Mouse (Mus musculus): Measurements from ENCODE around the gene Arhgap44. TPM values are rescaled to one million over a fixed set of nuclear protein-coding genes. Genes with fewer than 3 reads are reported as not detected.
A peak's percentile ranks its signal among the peaks of the same experiment; 100 is the strongest.

The Arhgap44 gene
- polyA plus RNA-seq, 1 experiment from 2014 or later: 5.6 TPM

DNA sequence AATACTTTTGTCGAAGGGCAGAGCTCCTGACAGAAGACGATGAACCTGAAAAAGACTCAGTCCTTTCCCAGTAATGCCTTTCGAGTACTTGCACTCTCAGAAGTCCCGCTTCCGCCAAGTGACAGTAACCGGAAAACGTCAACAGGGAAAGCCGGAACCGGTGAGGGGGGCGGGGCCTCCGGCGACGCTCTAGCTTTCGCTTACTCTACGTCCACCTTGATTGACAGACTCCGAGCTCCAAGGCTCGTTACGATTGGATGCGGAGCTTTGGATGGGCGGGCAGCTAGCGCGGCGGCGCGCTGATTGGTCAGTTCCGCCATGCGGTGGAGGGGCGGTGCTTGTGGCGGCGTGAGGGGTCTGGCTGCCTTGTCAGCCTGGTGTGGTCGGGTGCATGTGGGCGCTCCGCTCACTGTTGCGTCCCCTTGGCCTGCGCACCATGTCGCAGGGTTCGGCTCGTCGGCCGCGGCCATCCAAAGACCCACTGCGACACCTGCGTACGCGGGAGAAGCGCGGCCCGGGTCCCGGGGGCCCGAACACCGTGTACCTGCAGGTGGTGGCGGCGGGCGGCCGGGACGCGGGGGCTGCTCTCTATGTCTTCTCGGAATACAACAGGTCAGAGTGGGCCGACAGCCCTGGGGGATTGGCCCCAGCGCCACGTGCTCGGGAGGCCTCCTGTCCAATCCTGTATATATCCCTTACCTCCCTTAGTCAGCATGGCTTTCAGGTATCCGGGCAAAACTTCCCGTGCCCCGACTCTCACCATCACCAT lies 183.9 kb downstream of the Arhgap44 start, which contains the start of gene Elac2:
Elac2 (plus strand) TSS at position 319 of the 769 bp plus-strand sequence.
- Histone ChIP-seq H3K9ac (peak within 1 kb of the TSS; percentile 79), H3K4me1 (peaks cover 17% of the 10 kb centered on the region), H3K4me2 (peak within 1 kb of the TSS; percentile 84), H3K9me3 (no peaks in the 10 kb centered on the region), H3K36me3 (replicated peaks) (peaks cover 24% of the 10 kb centered on the region), H3K4me3 (replicated peaks) (peak within 1 kb of the TSS; percentile 90), H3K27ac (no peak within 1 kb of the TSS), H3K27me3 (no peaks in the 10 kb centered on the region)
- WGBS: under 1% methylated on average over 65 of the region's 65 CpGs
- peak; percentile 100 for ATAC-seq (ENCODE audit: low FRiP score)

- H3K27me3 ChIP-seq: peaks cover 26% of the 10 kb centered on the region
- H3K9ac ChIP-seq: no peak overlapping the region
- no peak for ATAC-seq (ENCODE audit: low FRiP score)
- no peaks in the 10 kb centered on the region for H3K36me3 ChIP-seq (replicated peaks)
- no peak overlapping the region for H3K4me3 ChIP-seq (replicated peaks)
- H3K9me3 ChIP-seq: no peaks in the 10 kb centered on the region
- H3K27ac ChIP-seq: no peak overlapping the region
- no peak overlapping the region for H3K4me2 ChIP-seq
- H3K4me1 ChIP-seq: peaks cover 5% of the 10 kb centered on the region; the same call in 1 of the 2 replicates
- 67% methylated on average over 2 of the region's 2 CpGs for WGBS
Measured at GRCm38 (mm10) chr11:64972418-64972817, 190.3 kb downstream of the Arhgap44 start.

DNA sequence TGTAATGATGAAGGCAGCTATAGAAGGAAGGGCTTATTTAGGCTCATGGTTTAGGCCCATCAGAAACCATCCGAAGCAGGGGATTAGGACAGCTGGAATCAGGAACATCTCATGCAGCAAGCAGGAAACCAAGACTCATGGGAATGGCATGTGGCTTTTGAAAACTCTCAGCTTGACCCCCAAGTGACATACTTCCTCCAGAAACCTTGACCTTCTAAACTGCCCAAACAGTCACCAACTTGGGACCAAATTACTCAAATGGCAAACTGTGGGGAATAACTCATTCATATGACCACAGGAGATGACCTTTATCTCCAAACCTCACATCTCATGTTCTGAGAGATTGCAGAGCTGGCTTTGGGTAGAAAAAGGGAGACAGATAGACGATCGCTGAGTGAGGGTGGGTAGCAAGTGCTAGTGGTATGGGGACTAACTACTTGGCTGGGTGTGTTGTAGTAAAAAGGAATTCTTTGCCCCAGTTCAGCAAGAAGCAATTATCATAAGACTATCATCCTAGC lies 191.2 kb downstream of the Arhgap44 start:
- Histone ChIP-seq H3K27me3 (peaks cover 26% of the 10 kb centered on the region), H3K4me1 (peaks cover 5% of the 10 kb centered on the region; the same call in 1 of the 2 replicates), H3K4me2 (no peak overlapping the region), H3K36me3 (replicated peaks) (no peaks in the 10 kb centered on the region), H3K4me3 (replicated peaks) (no peak overlapping the region), H3K27ac (no peak overlapping the region), H3K9ac (no peak overlapping the region), H3K9me3 (no peaks in the 10 kb centered on the region)
- WGBS: 83% methylated on average over 3 of the region's 3 CpGs
- ATAC-seq (ENCODE audit: low FRiP score): no peak

- 56% methylated on average over 4 of the region's 4 CpGs for WGBS
- Histone ChIP-seq H3K27me3 (peaks cover 26% of the 10 kb centered on the region), H3K36me3 (replicated peaks) (no peaks in the 10 kb centered on the region), H3K4me2 (no peak overlapping the region), H3K9ac (no peak overlapping the region), H3K27ac (no peak overlapping the region), H3K9me3 (no peaks in the 10 kb centered on the region), H3K4me1 (peaks cover 5% of the 10 kb centered on the region; the same call in 1 of the 2 replicates), H3K4me3 (replicated peaks) (no peak overlapping the region)
- no peak for ATAC-seq (ENCODE audit: low FRiP score)
Measured at GRCm38 (mm10) chr11:64968939-64969342, 193.8 kb downstream of the Arhgap44 start.

DNA sequence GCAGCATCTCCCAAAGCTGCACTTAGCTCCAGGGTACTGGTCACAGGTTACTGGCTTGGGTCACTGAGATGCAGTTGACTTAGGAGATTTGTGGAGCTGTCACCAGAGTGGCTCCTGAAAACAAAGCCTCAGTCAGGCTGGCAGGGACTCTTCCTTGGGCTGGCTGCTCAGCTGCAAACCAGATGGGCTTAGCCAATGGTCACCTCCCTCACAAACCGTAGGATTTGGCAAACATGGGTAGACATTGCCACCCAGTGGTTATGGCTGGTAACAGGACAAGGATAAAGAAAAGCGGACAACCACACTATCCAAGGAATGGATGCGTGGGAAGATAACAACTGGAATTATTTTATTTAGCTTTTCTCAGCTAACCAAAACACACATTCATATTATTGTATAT lies 194.3 kb downstream of the Arhgap44 start:
- Histone ChIP-seq H3K4me3 (replicated peaks) (no peak overlapping the region), H3K4me2 (no peak overlapping the region), H3K4me1 (peaks cover 5% of the 10 kb centered on the region; the same call in 1 of the 2 replicates), H3K9me3 (no peaks in the 10 kb centered on the region), H3K9ac (no peak overlapping the region), H3K36me3 (replicated peaks) (no peaks in the 10 kb centered on the region), H3K27ac (no peak overlapping the region), H3K27me3 (peaks cover 26% of the 10 kb centered on the region)
- peak; percentile 87 for ATAC-seq (ENCODE audit: low FRiP score)
- 6% methylated on average over 3 of the region's 3 CpGs for WGBS

DNA sequence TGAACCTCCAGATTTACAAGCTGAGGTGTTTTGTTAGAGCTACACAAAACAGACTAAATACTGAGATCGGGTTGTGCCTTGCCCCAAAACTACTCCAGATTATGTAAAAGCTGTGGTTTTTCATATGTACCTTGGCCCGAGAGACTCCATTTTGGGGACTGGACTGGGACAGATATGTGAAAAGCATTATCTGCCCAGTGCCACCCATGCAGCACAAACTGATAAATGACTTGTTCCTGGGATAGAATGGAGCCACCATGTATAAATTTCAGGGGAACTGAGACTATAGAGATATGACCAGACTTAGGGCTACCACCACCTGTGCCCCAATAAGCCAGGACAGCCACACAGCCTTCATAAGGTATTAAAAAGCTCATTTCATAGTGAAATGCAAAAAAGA lies 200.1 kb downstream of the Arhgap44 start:
- Histone ChIP-seq H3K4me2 (no peak overlapping the region), H3K4me3 (replicated peaks) (no peak overlapping the region), H3K9me3 (no peaks in the 10 kb centered on the region), H3K36me3 (replicated peaks) (no peaks in the 10 kb centered on the region), H3K9ac (no peak overlapping the region), H3K27ac (no peak overlapping the region), H3K27me3 (no peaks in the 10 kb centered on the region), H3K4me1 (0 out of 2 replicates have a peak, but pooled peaks cover 1% of the 10 kb centered on the region)
- WGBS: 92% methylated on average over 2 of the region's 2 CpGs
- no peak for ATAC-seq (ENCODE audit: low FRiP score)

DNA sequence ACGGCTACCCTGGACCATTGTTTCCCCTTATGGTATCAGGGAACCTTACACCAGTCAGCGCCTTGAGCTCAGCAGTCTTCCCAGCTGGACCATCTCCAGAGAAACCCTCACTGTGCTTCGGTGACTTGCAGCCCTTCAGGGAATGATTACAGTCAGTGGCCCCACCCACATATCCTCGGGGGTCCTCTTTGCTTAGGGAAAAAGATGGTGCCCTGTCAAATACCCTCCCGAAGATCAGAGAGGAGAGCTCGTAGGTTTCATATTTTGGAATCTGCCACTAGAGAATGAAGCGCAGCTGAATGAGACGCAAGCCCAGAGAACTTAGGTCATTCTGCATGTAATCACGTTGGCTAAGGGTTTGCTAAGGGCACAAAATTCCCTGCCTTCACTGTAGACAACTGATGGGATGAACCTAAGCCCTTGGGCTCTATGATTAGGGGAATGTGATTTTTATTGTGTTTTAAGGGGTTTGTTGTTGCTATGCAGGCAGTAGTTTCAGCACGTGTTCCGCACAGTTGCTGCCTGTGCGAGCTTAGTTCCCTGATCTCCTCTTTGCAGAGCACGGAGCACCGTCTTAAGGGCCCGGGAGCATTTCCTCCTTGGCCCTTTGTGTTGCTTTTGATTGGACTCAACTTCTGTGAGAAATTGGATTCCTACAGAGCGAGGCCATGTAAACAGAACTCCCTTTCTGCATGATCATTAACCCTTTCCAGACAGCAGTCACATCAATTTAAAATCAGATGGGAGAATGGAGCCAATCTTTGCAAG lies 205.6 kb downstream of the Arhgap44 start:
- Histone ChIP-seq H3K36me3 (replicated peaks) (no peaks in the 10 kb centered on the region), H3K27me3 (no peaks in the 10 kb centered on the region), H3K9me3 (no peaks in the 10 kb centered on the region), H3K27ac (no peak overlapping the region), H3K4me2 (peak overlapping the region; percentile 40), H3K4me3 (replicated peaks) (no peak overlapping the region), H3K9ac (no peak overlapping the region), H3K4me1 (peaks cover 12% of the 10 kb centered on the region)
- 8% methylated on average over 16 of the region's 16 CpGs for WGBS
- no peak for ATAC-seq (ENCODE audit: low FRiP score)

Small RNA genes lying within 50 kb of the gene (microRNA-seq; reads per million reads assigned to microRNA genes)
- not detected for gene Gm25991

Other genes with a start within 250 kb of the Arhgap44 start
- gene Elac2, start 183.9 kb downstream of the Arhgap44 start, polyA plus RNA-seq (2016; fragmentation: Nextera tagmentation; extraction: Ambion mirVana): 34.8 and 38.9 TPM in 2 replicates
- gene 1700086D15Rik, start 3.1 kb downstream of the Arhgap44 start, polyA plus RNA-seq (2016; fragmentation: Nextera tagmentation; extraction: Ambion mirVana): 0.23 TPM in 1 of 2 replicates, not detected in the other
- gene Myocd, start 107.0 kb upstream of the Arhgap44 start, polyA plus RNA-seq (2016; fragmentation: Nextera tagmentation; extraction: Ambion mirVana): 0.31 and 0.56 TPM in 2 replicates

Measured in forebrain, embryonic 12.5 days (tissue).